Mouse (Mus musculus): ENCODE results near the gene BC003965.

The BC003965 gene

DNA sequence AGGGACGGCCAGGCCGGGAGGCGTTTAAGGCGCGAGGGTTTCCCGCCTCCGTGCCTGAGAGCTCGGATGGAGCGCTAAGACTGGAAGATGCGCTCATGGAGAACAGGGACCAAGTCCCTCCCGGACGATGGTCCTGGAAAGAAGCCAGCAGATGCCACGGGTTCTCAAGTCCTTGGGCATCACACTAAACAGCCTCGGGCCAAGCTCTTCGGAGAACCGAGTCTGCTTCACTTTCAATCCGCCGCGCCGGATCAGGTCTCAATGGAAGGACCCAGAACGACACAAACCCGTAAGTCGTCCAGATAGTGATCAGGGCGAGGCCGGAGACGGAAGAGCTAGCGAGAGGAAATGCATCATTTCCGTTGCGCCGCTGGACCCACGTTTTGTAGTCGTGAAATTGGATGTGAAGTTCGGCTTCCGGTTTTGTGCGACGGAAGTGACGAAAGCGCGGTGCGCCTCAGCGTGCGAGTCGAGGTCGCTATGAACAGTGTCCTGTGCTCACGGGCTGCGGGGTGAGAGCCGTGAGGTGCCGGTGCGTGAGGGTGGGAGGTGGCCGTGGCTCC, at the start of gene BC003965:
Gene BC003965, plus strand, starts transcription at position 426 of the 563 bp plus-strand sequence.
- in situ Hi-C loops (cut with MboI, MseI): loop anchor here (10.0 kb wide), 1 partner anchor 729 kb away; no protein-coding TSS in a partner anchor

DNA sequence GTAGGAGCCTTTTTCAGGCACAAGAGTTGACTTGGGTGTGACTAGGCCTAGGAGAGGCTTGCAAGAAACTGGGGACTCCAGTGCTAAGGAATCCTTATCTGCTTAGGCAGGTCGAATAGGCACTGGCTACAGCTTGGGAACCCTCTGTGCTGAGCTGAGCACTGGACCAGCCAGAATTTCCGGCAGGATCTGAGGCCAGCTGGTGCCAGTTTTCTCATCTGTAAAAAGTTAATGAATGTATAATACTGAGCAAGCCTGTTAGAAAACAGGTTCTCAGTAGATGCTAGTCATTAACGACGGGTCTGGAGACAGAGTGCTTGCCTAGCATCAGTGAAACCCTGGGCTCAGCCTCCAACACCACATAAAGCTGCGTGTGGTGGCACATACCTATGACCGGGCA, 48.7 kb upstream of the BC003965 start:
- in situ Hi-C loops (cut with MboI, MseI): no loop called here

DNA sequence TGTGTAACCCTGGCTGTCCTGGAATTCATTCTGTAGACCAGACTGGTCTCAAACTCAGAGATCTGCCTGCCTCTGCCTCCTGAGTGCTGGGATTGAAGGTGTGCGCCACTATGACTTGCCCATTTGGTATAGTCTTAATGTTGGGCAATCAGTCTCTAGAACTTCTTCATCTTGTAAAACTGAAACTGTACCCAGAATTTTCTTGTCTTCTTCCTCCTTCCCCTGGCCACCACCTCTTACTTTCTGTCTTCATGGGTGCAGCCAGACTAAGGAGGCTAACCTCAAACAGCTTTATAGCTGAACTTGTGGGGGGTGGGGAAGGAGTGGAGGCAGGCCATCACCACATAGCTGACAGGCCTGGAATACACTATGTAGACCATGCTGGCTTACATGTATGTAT, 45.6 kb upstream of the BC003965 start:
- in situ Hi-C loops (cut with MboI, MseI): no loop called here

DNA sequence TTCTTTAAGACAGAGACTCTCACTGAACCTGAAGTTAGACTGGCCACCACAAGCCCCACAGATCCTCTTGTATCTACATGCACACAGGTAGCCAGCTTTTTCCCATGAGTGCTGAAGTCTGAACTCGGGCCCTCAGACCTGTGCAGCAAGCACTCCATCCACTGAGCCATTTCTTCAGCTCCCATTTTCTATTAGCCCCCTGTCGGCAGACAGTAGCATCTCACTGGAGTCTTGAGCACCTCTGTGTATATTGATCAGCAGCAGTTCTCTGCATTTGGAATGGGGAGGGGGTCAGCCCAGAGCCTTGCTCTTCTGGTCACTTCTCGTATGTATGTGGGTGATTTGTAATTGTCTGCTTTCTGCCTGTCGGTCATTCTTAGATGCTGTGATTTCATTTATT, 44.4 kb upstream of the BC003965 start:
- in situ Hi-C loops (cut with MboI, MseI): no loop called here

DNA sequence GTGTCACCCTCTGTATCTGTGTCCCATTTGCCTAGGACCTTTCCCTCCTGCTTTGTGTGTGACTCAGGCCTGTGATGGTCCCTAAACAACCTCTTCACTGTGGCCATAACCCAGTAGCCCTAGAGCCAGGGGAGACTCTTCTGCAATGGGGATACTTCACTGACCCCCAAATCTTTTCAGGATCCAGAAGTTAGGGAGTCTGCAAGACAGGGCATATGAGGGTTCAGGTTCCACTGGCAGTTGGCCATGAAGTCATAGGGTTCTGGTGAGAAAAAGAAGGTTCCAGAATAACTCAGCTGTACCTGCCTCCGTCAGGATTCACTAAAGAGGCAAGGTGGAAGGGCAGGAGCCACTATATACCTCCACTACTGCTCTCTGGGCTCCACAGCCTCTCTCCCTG, 22.2 kb upstream of the BC003965 start, which contains the start of gene Ccdc154:
Gene Ccdc154, plus strand, starts transcription at position 301 of the 400 bp plus-strand sequence.
- in situ Hi-C loops (cut with MboI, MseI): no loop called here

DNA sequence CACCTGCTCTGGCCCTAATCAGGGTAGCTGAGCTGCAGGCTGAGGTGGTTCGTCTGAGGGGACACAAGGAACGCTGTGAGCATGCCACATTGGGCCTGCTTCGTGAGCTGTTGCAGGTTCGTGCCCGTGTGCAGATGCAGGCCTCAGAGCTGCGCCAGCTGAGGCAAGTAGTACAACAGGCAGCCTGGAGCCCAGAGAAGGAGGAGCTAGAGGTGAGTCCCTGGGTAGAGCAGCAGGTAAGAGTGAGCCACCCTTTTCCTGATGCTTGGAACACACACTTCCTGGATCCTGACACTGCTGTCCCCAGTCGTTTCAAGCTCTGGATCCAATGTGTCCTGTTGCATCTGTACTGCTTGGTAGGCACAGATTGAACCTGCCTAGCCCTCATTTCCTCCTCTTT, 21.0 kb upstream of the BC003965 start:
- in situ Hi-C loops (cut with MboI, MseI): no loop called here

DNA sequence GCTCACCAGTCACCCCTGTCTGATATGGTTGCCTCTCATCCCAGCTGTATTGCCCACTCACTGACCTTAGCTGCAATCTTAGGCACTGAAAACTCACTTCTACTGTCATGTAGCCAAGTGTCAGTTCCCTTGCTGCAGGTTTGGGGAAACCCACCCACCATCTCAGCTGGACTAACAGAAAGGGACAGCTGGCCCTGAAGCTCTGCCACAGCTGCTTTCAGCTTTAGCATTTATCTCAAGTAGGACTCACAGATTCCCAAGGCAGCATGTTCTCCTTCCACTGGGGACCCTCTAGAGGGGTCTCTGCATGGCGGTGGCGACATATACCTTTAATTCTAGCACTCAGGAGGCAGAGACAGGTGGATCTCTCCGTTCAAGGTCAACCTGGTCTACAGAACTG, 19.6 kb upstream of the BC003965 start:
- in situ Hi-C loops (cut with MboI, MseI): no loop called here

DNA sequence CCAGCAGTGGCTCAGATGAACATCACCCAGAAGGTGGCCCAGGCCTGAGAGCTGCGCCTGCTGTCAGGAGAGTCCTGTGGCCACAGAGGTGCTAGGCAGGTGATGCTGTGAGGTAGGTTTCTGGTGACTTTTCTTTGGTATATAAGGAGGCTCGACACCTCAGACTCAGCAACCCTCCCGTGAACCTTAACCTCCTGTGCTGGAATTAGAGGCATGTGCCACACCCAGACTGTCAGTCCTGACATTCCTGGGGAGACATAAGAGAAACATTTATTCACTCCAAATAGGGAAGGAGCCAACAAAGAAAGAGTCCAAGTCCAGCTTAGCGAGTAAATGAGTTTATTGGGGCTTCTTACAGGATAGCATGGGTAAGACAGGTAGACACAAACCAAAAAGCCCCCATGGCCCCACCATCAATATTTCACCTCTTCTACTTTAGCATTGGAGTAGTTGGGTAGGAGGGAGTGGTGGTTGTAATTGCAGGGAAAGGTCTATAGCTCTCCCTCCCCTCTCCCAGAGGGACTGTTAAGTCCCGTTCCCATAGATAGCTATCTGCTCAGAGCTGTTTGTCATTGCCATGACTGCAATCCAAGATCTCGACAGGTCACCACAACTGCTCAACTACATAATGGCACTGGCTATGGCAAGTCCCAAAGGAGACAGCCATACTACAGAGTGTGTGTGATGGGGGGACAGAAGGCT, 18.2 kb upstream of the BC003965 start:
- in situ Hi-C loops (cut with MboI, MseI): no loop called here

DNA sequence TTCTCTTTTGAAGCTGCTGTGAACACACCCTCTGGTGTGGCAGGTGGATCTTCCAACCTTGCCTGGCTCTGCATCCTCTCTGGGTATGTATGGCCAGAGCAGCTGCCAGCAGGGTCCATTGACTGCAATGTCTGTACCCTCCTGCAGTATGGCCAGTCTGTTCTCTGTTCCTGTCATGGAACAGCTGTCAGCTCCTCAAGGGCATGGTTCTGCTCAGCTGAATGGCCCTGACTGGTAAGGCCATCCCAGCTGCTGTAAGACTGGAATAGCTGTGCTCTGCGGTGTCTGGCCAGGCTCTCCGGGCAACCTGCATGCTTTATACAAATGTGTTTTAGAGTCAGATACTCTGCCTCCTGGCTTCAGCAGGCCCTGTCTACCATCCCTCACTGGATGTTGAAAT, 14.6 kb upstream of the BC003965 start:
- in situ Hi-C loops (cut with MboI, MseI): no loop called here

DNA sequence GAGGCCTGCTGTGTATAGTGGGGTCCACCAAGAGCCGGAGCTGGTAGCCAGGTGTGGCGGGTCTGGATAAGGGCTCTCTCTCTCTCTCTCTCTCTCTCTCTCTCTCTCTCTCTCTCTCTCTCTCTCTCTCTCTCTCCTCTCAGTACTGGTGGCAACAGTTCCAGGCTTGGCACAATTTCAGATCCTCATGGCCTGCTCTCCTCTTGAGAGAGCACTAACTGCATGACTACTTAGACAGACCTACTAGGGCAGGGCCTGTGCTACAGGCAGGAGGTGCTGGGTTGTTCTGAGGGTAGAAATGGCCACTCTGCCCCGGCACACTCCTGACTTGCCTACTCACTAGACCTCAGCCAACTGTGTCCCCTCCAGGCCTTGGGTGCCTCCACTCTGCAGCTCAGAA, 11.8 kb upstream of the BC003965 start:
- in situ Hi-C loops (cut with MboI, MseI): no loop called here

DNA sequence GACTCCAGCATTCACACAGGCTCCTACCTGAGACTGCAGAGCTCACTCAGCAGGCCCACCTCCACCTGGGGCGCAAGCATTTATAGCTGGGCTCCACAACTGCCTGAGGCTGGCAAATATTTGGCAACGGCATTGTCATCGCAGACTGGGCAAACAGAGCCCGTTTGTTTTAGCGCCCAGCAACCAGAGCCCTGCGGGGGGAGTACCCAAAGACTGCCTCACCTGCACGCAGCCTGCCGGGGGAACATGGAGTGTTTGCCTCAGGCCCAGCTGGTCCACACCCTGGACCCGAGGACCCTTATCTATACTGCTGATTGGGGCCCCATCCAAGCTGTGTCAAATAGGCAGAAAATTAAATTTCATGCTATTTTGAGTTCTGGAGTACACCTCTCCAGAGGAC, 8.9 kb upstream of the BC003965 start, which contains the start of gene Gm38655:
Gene Gm38655, minus strand, starts transcription at position 61 of the 400 bp plus-strand sequence.
- in situ Hi-C loops (cut with MboI, MseI): no loop called here

DNA sequence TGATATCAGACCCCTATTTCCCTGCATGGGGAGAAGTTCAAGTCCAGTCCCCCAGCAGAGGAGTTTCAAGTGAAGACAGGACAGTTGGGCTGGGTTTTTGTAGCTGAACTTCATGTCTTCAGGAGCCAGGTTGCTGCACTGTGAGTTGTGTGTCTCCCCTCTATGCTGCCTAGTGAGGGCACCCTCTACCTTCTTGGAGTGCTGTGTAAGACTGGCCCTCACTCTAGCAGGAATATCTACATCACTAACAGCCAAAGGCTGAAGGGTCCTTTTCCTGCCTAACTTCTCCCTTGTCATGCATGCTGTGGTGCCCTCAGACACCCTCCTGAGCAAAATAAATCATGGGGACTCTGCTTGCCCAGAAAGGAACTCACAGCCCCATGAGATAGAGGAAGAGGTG, 1.1 kb upstream of the BC003965 start:
- in situ Hi-C loops (cut with MboI, MseI): loop anchor here (10.0 kb wide), 1 partner anchor 728 kb away; no protein-coding TSS in a partner anchor

DNA sequence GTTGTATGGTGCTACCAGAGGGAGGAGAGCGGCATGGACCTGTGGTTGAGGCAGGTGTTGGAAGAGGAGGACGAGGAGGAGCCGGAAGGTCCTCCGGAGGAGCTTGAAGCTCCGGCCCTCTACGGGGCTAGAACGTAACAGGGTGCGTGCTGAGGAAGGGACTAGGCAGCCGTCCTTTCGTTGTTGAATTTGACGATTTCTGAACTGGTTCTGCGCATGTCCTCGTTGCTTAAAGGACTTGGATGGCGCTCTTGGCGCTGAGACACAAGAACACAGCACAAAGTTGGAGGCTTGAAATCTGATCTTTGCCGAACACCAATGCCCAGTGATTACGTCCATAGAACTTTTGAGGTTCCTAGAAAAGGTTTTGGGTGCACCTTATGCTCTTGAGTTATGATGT, 607 bp downstream of the BC003965 start:
- in situ Hi-C loops (cut with MboI, MseI): loop anchor here (5.0 to 10.0 kb wide), 2 partner anchors 87 to 730 kb away; partner anchors contain the start of gene Ube2i

DNA sequence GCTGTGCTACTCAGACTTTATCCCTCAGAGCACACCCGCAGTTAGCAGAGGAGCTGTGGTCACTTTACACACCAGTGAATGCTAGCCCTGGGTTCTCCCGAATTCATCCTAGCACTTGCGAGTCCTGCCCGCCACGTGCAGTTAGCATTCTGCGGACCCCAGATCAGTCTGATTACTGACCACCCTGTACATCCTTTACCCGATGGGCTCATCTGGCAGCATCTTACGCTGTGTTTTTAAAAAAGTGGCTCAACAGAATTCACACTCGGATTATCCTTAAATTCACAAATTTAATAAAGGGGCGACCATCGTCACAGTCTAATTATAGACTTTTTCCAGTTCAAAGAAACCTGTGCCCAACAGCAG, 3.4 kb downstream of the BC003965 start:
- in situ Hi-C loops (cut with MboI, MseI): loop anchor here (5.0 to 10.0 kb wide), 2 partner anchors 85 to 733 kb away; partner anchors contain the start of gene Ube2i

DNA sequence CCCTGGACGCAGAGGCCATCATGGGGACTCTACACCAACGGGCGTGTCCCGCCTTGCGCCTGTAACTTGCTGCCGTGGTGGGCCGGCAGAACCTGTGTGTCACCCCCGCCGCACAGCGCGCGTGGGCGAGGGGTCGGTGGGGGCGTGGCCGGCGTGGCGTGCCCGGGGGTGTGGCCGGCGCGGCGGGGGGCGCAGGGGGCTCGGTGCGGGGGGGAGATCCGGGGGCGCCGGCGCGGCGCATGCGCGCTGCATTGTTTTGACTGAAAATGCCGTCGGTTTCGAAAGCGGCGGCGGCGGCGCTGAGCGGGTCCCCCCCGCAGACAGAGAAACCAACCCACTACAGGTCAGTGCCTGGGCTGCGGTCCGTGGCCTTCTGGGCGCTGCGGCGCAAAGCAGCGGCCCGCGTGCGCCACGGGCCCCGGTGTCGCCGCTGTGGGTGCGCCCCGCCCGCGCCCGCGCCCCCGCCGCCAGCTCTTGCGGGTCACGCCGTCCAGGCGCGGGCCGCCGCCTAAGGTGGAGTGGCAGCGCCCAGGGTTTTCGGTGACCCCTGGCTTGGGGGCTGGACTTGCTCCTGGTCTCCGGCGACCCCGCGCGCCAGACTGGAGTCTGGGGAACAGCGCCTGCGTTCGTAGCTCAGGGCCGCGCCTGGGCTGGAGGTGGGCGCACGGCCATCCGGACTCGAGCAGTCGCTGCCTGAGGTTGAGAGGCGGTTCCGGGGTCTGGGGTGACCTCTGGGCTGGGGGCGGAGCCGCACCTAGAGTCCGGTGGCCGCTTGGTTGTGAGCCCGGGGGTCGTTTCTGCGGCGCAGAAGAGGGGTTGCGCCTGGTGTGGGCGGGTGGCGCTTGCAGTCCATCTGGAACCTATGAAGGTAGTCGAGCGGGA, 4.0 kb downstream of the BC003965 start, which contains the start of gene Unkl:
Gene Unkl, plus strand, starts transcription at position 248 of the 882 bp plus-strand sequence.
- in situ Hi-C loops (cut with MboI, MseI): loop anchor here (5.0 to 10.0 kb wide), 2 partner anchors 84 to 734 kb away; partner anchors contain the start of gene Ube2i

DNA sequence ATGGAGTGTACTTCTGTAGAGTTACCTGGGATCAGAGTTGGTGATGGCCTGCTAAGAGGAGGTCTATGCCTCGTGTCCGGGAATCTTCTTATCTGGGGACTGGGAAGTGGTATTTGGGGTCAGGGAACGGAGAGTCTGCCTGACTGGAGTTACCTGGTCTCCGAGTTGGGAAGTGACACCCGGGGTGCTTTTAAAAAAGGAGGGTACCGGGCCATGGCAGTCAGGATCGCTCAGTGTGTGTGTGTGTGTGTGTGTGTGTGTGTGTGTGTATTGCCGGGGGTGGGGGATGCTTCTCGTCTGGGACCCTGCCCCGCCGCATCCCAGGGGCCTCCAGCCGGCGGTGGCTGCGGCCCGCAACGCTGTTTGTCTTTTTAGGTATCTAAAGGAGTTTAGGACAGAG, 4.7 kb downstream of the BC003965 start:
- in situ Hi-C loops (cut with MboI, MseI): loop anchor here (5.0 to 10.0 kb wide), 2 partner anchors 83 to 734 kb away; partner anchors contain the start of gene Ube2i

DNA sequence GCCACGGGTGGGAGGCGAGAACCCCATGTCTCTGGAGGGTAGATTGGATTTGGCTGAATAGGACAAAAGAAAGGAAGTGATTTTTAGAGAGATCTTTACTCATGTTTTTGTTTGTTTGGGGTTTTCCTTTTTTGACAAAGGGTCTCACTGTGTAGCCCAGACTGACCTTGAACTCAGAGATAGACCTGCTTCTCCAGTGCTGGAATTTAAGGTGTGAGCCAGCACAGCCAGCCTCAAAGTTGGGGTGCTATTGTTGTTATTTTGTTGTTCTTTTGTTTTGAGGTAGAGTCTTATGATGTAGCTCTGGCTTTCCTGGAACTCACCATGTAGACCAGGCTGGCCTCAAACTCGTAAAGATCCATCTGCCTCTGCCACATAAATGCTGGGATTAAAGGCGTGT, 18.0 kb downstream of the BC003965 start:
- in situ Hi-C loops (cut with MboI, MseI): no loop called here

DNA sequence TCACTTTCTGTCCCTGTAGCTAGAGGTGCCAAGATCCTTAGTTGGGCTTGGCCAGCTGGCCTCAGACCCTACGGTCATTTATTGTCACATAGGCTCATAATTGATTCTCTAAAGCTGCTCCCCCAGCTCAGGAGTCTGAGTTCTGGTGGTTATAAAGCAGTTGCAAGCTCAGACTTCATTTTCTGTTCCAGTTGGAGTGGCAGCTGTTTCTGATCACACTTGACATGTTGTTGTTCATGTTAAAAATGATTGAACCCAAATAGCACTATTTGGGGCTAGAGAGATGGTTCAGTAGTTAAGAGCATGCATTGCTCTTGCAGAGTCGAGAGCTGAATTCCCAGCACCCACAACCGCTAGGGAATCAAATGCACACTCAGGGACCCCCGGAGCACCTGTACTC, 25.7 kb downstream of the BC003965 start:
- in situ Hi-C loops (cut with MboI, MseI): no loop called here

DNA sequence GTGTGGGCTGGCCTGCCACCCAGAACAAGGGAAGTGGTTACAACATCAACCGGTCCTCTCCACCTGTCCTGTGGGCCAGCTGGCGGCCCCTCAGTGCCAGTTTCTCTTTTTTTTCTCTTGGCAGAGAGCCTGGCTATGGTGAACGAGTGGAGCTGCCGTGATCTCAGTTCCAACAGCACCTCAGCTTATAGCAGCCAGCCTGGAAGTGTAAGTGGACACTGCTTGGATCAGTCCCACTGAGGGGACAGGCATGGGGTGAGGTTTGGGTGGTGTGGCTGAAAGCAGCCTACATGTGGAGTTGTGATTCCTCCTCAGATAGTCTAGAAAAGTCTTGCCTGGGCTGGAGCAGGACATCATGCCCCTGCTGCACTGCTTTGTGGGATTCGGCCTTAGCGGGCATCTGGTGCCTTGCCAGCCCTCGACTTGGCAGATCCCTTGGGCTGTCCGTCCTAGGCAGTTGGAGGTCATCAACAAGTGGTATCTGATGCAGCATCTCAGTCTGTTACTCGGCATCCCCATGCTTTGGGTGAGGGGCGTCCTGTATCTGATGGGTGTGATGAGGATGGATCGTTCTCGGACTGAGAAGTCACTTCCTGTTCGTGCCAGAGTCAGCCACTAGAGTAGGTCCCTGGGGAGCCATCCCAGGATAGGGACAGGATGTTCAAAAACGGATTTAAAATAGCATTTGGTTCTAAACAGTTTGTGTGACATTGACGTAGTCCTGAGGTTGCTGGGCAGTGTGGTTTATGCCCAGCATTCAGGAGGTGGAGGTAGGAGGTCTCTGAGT, 26.5 kb downstream of the BC003965 start:
- in situ Hi-C loops (cut with MboI, MseI): no loop called here

DNA sequence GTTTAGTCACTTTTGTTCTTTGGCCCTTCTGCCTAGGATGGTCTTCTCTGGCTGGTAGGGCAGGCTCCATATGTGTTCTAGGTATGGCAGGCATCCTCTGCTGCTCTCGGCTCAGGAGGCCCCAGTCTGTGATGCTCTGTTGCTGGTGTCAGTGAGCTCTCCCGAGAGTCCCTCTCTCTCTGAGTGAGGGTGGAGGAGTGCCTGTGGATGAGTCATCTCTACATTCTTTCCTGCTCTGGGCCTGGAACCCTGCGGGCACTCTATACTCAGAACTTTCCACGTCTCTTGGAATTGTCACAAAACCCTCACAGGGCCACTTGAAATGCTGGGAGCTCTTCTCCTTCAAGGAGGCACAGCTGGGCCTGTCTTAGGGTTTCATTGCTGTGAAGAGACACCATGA, 27.4 kb downstream of the BC003965 start:
- in situ Hi-C loops (cut with MboI, MseI): no loop called here

DNA sequence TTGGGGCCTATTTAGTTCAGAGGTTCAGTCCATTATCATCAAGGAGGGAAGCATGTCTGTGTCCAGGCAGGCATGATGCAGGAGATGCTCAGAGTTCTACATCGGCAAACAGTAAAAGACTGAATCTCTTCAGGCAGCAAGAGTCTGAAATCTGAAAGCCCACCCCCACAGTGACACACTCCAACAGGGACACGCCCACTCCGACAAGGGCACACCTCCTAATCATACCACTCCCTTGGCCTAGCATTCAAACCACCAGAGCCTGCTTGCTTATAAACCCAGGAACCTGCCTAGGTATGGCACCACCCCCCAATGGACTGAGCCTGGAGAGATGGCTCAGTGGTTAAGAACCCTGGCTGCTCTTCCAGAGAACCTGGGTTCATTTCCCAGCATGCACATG, 31.1 kb downstream of the BC003965 start:
- in situ Hi-C loops (cut with MboI, MseI): no loop called here

Data from regulatory T cell (primary cell).